Mouse (Mus musculus): ENCODE results near the gene Erbb3. TPM values are rescaled to one million over a fixed set of nuclear protein-coding genes. Genes with fewer than 3 reads are reported as not detected.

Erbb3 gene
- polyA plus RNA-seq, 1 experiment from 2014 or later: 22.3 TPM

GRCm38 (mm10) chr10:128526366-128527356 lies 62.8 kb downstream of the Erbb3 start:
- WGBS: 26% methylated on average over 28 of the region's 28 CpGs
- Histone ChIP-seq H3K27me3 (replicated peaks; ENCODE audit: control insufficient read depth, insufficient read depth, low read length) (no peaks in the 10 kb centered on the region), H3K9ac (ENCODE audit: low read depth, low read length) (peak overlapping the region; percentile 11; the same call in 1 of the 2 replicates), H3K4me2 (replicated peaks; ENCODE audit: low read depth) (peak overlapping the region; percentile 100), H3K36me3 (ENCODE audit: control insufficient read depth, insufficient read depth) (peaks cover 8% of the 10 kb centered on the region), H3K4me1 (replicated peaks; ENCODE audit: control insufficient read depth, insufficient read depth, low read length) (no peaks in the 10 kb centered on the region), H3K27ac (ENCODE audit: low read depth, low read length) (no peak overlapping the region), H3K9me3 (ENCODE audit: control insufficient read depth) (no peaks in the 10 kb centered on the region), H3K4me3 (ENCODE audit: low read depth, low read length) (peak overlapping the region; percentile 92)
- ATAC-seq: no peak
- no peak for TF ChIP-seq CTCF (IDR thresholded peaks at IDR 0.05; ENCODE audit: low read depth)

- H3K9ac ChIP-seq (ENCODE audit: low read depth, low read length): peak within 1 kb of the TSS; percentile 78
- under 1% methylated on average over 37 of the region's 37 CpGs for WGBS
- H3K4me3 ChIP-seq (ENCODE audit: low read depth, low read length): peak within 1 kb of the TSS; percentile 92
- no peaks in the 10 kb centered on the region for H3K9me3 ChIP-seq (ENCODE audit: control insufficient read depth)
- peaks cover 16% of the 10 kb centered on the region for H3K36me3 ChIP-seq (ENCODE audit: control insufficient read depth, insufficient read depth)
- ATAC-seq: peak; percentile 97
- TF ChIP-seq CTCF (IDR thresholded peaks at IDR 0.05; ENCODE audit: low read depth): peak; percentile 74
- no peaks in the 10 kb centered on the region for H3K4me1 ChIP-seq (replicated peaks; ENCODE audit: control insufficient read depth, insufficient read depth, low read length)
- H3K27ac ChIP-seq (ENCODE audit: low read depth, low read length): peak within 1 kb of the TSS; percentile 86
- H3K27me3 ChIP-seq (replicated peaks; ENCODE audit: control insufficient read depth, insufficient read depth, low read length): no peaks in the 10 kb centered on the region
- peak within 1 kb of the TSS; percentile 100 for H3K4me2 ChIP-seq (replicated peaks; ENCODE audit: low read depth)
Measured at GRCm38 (mm10) chr10:128525671-128526308, 63.7 kb downstream of the Erbb3 start, which contains the start of gene Esyt1. Esyt1 (minus strand) TSS chr10:128525871.

- Histone ChIP-seq H3K9me3 (ENCODE audit: control insufficient read depth) (no peaks in the 10 kb centered on the region), H3K9ac (ENCODE audit: low read depth, low read length) (peak overlapping the region; percentile 78), H3K36me3 (ENCODE audit: control insufficient read depth, insufficient read depth) (peaks cover 22% of the 10 kb centered on the region), H3K4me2 (replicated peaks; ENCODE audit: low read depth) (peak overlapping the region; percentile 100), H3K4me1 (replicated peaks; ENCODE audit: control insufficient read depth, insufficient read depth, low read length) (no peaks in the 10 kb centered on the region), H3K27me3 (replicated peaks; ENCODE audit: control insufficient read depth, insufficient read depth, low read length) (no peaks in the 10 kb centered on the region), H3K27ac (ENCODE audit: low read depth, low read length) (peak overlapping the region; percentile 86), H3K4me3 (ENCODE audit: low read depth, low read length) (peak overlapping the region; percentile 92)
- peak; percentile 48 for ATAC-seq
- under 1% methylated on average over 58 of the region's 58 CpGs for WGBS
- TF ChIP-seq CTCF (IDR thresholded peaks at IDR 0.05; ENCODE audit: low read depth): no peak
Measured at GRCm38 (mm10) chr10:128524732-128525662, 64.5 kb downstream of the Erbb3 start.

- Histone ChIP-seq H3K9me3 (ENCODE audit: control insufficient read depth) (no peaks in the 10 kb centered on the region), H3K27ac (ENCODE audit: low read depth, low read length) (no peak overlapping the region; the same call in 1 of the 2 replicates), H3K4me3 (ENCODE audit: low read depth, low read length) (peak overlapping the region; percentile 92), H3K4me1 (replicated peaks; ENCODE audit: control insufficient read depth, insufficient read depth, low read length) (no peaks in the 10 kb centered on the region), H3K4me2 (replicated peaks; ENCODE audit: low read depth) (peak overlapping the region; percentile 100), H3K9ac (ENCODE audit: low read depth, low read length) (peak overlapping the region; percentile 78; the same call in 1 of the 2 replicates), H3K36me3 (ENCODE audit: control insufficient read depth, insufficient read depth) (peaks cover 30% of the 10 kb centered on the region), H3K27me3 (replicated peaks; ENCODE audit: control insufficient read depth, insufficient read depth, low read length) (no peaks in the 10 kb centered on the region)
- no peak for TF ChIP-seq CTCF (IDR thresholded peaks at IDR 0.05; ENCODE audit: low read depth)
- WGBS: 43% methylated on average over 11 of the region's 11 CpGs
- no peak for ATAC-seq
Measured at GRCm38 (mm10) chr10:128524111-128524731, 65.2 kb downstream of the Erbb3 start.

- Histone ChIP-seq H3K27ac (ENCODE audit: low read depth, low read length) (no peak overlapping the region), H3K9me3 (ENCODE audit: control insufficient read depth) (no peaks in the 10 kb centered on the region), H3K4me3 (ENCODE audit: low read depth, low read length) (no peak overlapping the region), H3K27me3 (replicated peaks; ENCODE audit: control insufficient read depth, insufficient read depth, low read length) (no peaks in the 10 kb centered on the region), H3K9ac (ENCODE audit: low read depth, low read length) (no peak overlapping the region), H3K36me3 (ENCODE audit: control insufficient read depth, insufficient read depth) (peaks cover 42% of the 10 kb centered on the region), H3K4me1 (replicated peaks; ENCODE audit: control insufficient read depth, insufficient read depth, low read length) (no peaks in the 10 kb centered on the region), H3K4me2 (replicated peaks; ENCODE audit: low read depth) (no peak overlapping the region)
- no peak for TF ChIP-seq CTCF (IDR thresholded peaks at IDR 0.05; ENCODE audit: low read depth)
- no peak for ATAC-seq
- 75% methylated on average over 6 of the region's 6 CpGs for WGBS
Measured at GRCm38 (mm10) chr10:128522351-128522750, 67.1 kb downstream of the Erbb3 start.
